Mouse (Mus musculus) liver, adult 2 months (tissue): ENCODE measurements around the gene Lacc1. TPM values are rescaled to one million over a fixed set of nuclear protein-coding genes. Genes with fewer than 3 reads are reported as not detected.
"Not testable (repeated sequence)": the region's sequence is repeated elsewhere in the genome, so short reads cannot be mapped to it uniquely, and the experiment has no call there.

Source experiments
- DNase-seq: peaks from one replicate; pipeline ENCODE4 v3.0.0-alpha.2; 2011; ENCODE audit warnings: low read depth, low spot score; ENCODE audit errors: extremely low read depth
- H3K27ac ChIP-seq: fragments of 200-500 bp; replicated peaks from 2 replicates; pipeline ENCODE4 v1.5.1; 2012; ENCODE audit warnings: low read depth, mild to moderate bottlenecking, control low read depth, inconsistent platforms, low read length; ENCODE audit not compliant: insufficient read depth
- H3K27me3 ChIP-seq: fragments of 200-500 bp; 2 replicates; pipeline ENCODE4 v1.6.1; 2012; ENCODE audit warnings: mild to moderate bottlenecking, moderate library complexity, low read length, inconsistent platforms; ENCODE audit not compliant: control insufficient read depth, insufficient read depth
- H3K36me3 ChIP-seq: fragments of 200-500 bp; 2 replicates; pipeline ENCODE4 v1.6.1; 2012; ENCODE audit warnings: low read length, inconsistent platforms; ENCODE audit not compliant: control insufficient read depth, insufficient read depth
- H3K4me1 ChIP-seq: fragments of 200-500 bp; 2 replicates; pipeline ENCODE4 v1.6.1; 2011; ENCODE audit warnings: low read length; ENCODE audit not compliant: control insufficient read depth, insufficient read depth
- H3K4me3 ChIP-seq: fragments of 200-500 bp; 2 replicates; pipeline ENCODE4 v1.5.1; 2011; ENCODE audit warnings: low read depth, mild to moderate bottlenecking, control low read depth, low read length, moderate library complexity; ENCODE audit not compliant: insufficient read depth
- H3K79me2 ChIP-seq: fragments of 200-500 bp; 2 replicates; pipeline ENCODE4 v1.6.1; 2012; ENCODE audit warnings: inconsistent platforms, mild to moderate bottlenecking, low read length, moderate library complexity; ENCODE audit not compliant: control insufficient read depth, insufficient read depth
- H3K9ac ChIP-seq: fragments of 200-500 bp; 2 replicates; pipeline ENCODE4 v1.6.1; 2012; ENCODE audit warnings: low read depth, mild to moderate bottlenecking, control low read depth, inconsistent platforms, low read length
- CTCF ChIP-seq: fragments of 200-500 bp; IDR thresholded peaks from 2 replicates; pipeline ENCODE4 v1.5.1; 2011; ENCODE audit warnings: low read depth, low read length, control low read depth
- POLR2A ChIP-seq: fragments of 200-500 bp; IDR thresholded peaks from 2 replicates; pipeline ENCODE4 v1.6.1; 2011; ENCODE audit warnings: low read length, control low read depth; ENCODE audit not compliant: insufficient read depth; ENCODE audit errors: extremely low read depth
- WGBS: fragments of 180-500 bp; shearing (Covaris S2); methylation state at CpG from one replicate; pipeline ENCODE4 v1.1.7; 2018; 5-methylcytosine and 5-hydroxymethylcytosine counted together
- polyA plus RNA-seq: library from polyadenylated mRNA; depleted of rRNA; stranded (reverse); fragments of >200 nt; gene quantifications from 2 replicates; pipeline ENCODE4 v1.2.3, GENCODE M21; 2012
- total RNA-seq: library from RNA; depleted of rRNA; stranded (reverse); fragments of >200 nt; gene quantifications from 2 replicates; pipeline ENCODE4 v1.2.3, GENCODE M21; 2014

Gene Lacc1
- total and polyA plus RNA-seq, 2 experiments, result 6.0 to 8.6 TPM

- WGBS, result 85% methylated on average over 5 of the region's 5 CpGs
- peaks cover 2% of the 10 kb centered on the region; the same call in 1 of the 2 replicates for H3K4me1 ChIP-seq
- no peaks in the 10 kb centered on the region for H3K79me2 ChIP-seq
- H3K9ac ChIP-seq, result no peak overlapping the region
- TF ChIP-seq CTCF (no peak), POLR2A (no peak)
- peaks cover 24% of the 10 kb centered on the region for H3K36me3 ChIP-seq
- H3K27me3 ChIP-seq, result no peaks in the 10 kb centered on the region
- no peak overlapping the region for H3K27ac ChIP-seq
- no peak overlapping the region for H3K4me3 ChIP-seq
- DNase-seq, result no peak
These were observed 7.2 kb downstream of the Lacc1 start for GRCm38 (mm10) chr14:77029319-77030054.

- no peak for DNase-seq
- H3K27ac ChIP-seq, result no peak overlapping the region
- H3K9ac ChIP-seq, result no peak overlapping the region
- H3K27me3 ChIP-seq, result no peaks in the 10 kb centered on the region
- TF ChIP-seq CTCF, result no peak
- no peak for TF ChIP-seq POLR2A
- 84% methylated on average over 3 of the region's 3 CpGs for WGBS
- no peak overlapping the region for H3K4me3 ChIP-seq
- H3K4me1 ChIP-seq, result no peaks in the 10 kb centered on the region
- H3K79me2 ChIP-seq, result no peaks in the 10 kb centered on the region
- peaks cover 6% of the 10 kb centered on the region for H3K36me3 ChIP-seq
These were observed 12.2 kb downstream of the Lacc1 start for GRCm38 (mm10) chr14:77024499-77024898.

GRCm38 (mm10) chr14:77017211-77017610, 19.5 kb downstream of the Lacc1 start:
- TF ChIP-seq CTCF, result no peak
- TF ChIP-seq POLR2A, result no peak
- no peak overlapping the region for H3K9ac ChIP-seq
- H3K27me3 ChIP-seq, result no peaks in the 10 kb centered on the region
- no peaks in the 10 kb centered on the region for H3K4me1 ChIP-seq
- H3K27ac ChIP-seq, result no peak overlapping the region
- H3K36me3 ChIP-seq, result no peaks in the 10 kb centered on the region
- no peak overlapping the region for H3K4me3 ChIP-seq
- peak; percentile 80 for DNase-seq
- WGBS, result 18% methylated on average over 6 of the region's 6 CpGs
- no peaks in the 10 kb centered on the region for H3K79me2 ChIP-seq

GRCm38 (mm10) chr14:77016783-77017182, 19.9 kb downstream of the Lacc1 start:
- WGBS, result 24% methylated on average over 12 of the region's 12 CpGs
- H3K79me2 ChIP-seq, H3K4me1 ChIP-seq, H3K9ac ChIP-seq, H3K4me3 ChIP-seq, H3K36me3 ChIP-seq, H3K27me3 ChIP-seq, H3K27ac ChIP-seq: not testable (repeated sequence)
- peak; percentile 69 for DNase-seq

- H3K36me3 ChIP-seq, result no peaks in the 10 kb centered on the region
- no peak overlapping the region for H3K9ac ChIP-seq
- no peaks in the 10 kb centered on the region; the same call in 1 of the 2 replicates for H3K4me1 ChIP-seq
- H3K79me2 ChIP-seq, result no peaks in the 10 kb centered on the region
- no peaks in the 10 kb centered on the region for H3K27me3 ChIP-seq
- WGBS, result 8% methylated on average over 3 of the region's 3 CpGs
- TF ChIP-seq CTCF (peak; percentile 59; the same call in 1 of the 2 replicates), POLR2A (no peak)
- H3K27ac ChIP-seq, result no peak overlapping the region
- DNase-seq, result peak; percentile 40
- H3K4me3 ChIP-seq, result no peak overlapping the region
These were observed 24.9 kb downstream of the Lacc1 start for GRCm38 (mm10) chr14:77011804-77012203.

- no peaks in the 10 kb centered on the region for H3K27me3 ChIP-seq
- no peak for TF ChIP-seq POLR2A
- TF ChIP-seq CTCF, result peak; percentile 45
- H3K4me3 ChIP-seq, result no peak overlapping the region
- no peak overlapping the region for H3K27ac ChIP-seq
- no peak overlapping the region for H3K9ac ChIP-seq
- WGBS, result 12% methylated on average over 3 of the region's 3 CpGs
- no peaks in the 10 kb centered on the region for H3K79me2 ChIP-seq
- peak; percentile 74 for DNase-seq
- H3K4me1 ChIP-seq, result no peaks in the 10 kb centered on the region; the same call in 1 of the 2 replicates
- H3K36me3 ChIP-seq, result no peaks in the 10 kb centered on the region
These were observed 28.5 kb downstream of the Lacc1 start for GRCm38 (mm10) chr14:77008238-77008637.
